Mouse (Mus musculus) urinary bladder, adult 2 months (tissue): ENCODE measurements around the gene Trip12. TPM values are rescaled to one million over a fixed set of nuclear protein-coding genes. Genes with fewer than 3 reads are reported as not detected.

Experiments used
- DNase-seq: peaks from one replicate; pipeline ENCODE4 v3.0.0; 2022; ENCODE audit warnings: low spot score
- polyA plus RNA-seq: library from polyadenylated mRNA; depleted of rRNA; stranded (reverse); fragments of >200 nt; gene quantifications from 2 replicates; pipeline ENCODE4 v1.2.3, GENCODE M21; 2012

Gene Trip12
- polyA plus RNA-seq, 1 experiment = 90.2 TPM

DNA sequence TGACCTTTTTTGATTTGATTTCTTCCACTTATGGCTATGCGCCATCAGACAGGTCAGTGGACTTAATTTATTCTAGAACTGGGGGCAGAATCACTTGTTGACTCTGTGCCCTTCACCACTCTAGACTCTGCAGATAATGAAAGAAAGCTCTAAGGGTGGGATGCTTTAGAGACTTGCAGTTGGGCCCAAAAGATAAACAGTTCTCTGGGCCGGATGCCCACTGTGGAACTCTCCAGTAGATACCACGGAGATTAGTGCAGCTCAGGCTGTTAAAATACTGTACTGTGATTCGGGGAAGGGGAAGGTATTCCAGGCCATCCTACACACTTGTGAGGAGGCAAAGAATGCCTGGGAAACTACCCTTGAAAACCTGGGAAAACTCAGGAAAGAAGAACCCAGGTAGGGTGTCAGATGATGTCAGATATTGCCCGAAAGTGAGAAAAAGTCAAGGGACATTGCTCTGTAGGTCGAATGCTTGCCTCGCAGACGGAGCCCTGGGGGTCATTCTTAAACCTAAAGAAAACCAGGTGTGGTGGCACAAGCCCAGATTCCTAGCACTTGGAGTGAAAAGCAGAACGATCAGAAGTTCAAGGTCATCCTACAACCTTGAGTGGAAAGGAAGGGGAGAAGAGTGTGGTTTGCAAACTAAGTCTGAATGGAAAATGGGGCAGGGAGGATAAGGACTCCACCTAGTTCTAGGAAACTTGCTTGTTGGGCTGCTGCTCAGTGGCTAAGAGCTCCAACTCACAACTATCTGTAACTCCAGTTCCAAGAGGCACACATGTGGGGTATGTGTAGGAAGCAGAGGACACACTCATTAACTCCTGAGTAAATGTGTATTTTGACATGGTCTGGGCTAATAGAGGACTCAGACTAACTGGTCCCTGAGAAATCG lies 20.3 kb upstream of the Trip12 start:
- DNase-seq = no peak

DNA sequence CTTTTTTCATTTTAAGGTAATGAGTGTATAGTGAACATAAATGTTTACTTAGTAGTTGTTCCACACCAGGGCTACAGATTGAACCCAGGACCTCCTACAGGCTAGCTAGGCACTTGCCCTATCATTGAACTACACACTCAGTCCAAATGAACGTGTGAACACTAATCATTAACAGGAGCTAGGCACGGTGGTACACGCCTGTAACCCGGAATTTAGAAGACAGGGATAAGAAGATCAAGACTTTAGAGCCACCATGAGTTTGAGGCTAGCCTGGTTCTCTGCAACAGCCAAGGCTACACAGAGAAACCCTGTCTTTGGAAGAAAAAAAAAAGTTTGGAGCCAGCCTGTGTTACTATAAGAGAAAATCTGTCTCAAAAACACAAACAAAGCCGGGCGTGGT lies 19.3 kb upstream of the Trip12 start:
- DNase-seq = no peak

DNA sequence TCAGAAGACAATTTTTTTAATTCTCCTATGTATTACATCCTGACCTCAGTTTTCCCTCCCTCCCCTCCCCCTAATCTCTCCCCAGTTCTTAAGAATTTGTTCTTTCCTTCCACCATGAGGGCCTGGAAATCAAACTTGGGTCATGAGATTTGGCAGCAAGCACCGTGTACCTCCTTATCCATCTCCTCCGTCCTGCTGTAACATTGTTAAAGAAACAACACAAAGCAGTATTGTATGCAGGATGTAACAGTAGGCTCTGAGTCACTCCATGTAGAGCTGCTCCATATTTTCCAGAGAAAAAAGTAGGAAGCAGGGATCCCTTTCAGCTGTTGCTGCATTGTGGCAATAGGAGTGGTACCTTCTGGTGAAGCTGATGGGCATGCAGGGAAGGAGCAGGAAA lies 15.4 kb upstream of the Trip12 start:
- DNase-seq = no peak

DNA sequence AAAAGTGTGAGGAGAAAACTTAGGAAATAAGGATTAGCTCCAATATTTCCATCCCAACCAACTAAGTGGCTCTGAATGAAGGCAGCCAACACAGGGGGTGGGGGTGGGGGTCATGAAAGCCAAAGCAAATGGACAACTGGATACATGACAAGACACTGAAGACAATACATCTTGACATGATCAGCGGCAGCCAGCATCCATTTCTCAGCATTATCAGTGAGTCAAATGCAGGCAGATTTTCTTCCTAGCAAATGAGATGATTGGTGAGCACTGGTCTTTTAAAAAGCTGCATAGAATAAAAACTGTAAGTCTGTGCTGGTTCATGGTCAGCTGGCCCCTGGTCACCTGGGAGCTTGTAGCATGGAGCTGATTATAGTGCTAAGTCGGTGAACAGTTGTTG lies 14.7 kb upstream of the Trip12 start:
- DNase-seq = no peak

DNA sequence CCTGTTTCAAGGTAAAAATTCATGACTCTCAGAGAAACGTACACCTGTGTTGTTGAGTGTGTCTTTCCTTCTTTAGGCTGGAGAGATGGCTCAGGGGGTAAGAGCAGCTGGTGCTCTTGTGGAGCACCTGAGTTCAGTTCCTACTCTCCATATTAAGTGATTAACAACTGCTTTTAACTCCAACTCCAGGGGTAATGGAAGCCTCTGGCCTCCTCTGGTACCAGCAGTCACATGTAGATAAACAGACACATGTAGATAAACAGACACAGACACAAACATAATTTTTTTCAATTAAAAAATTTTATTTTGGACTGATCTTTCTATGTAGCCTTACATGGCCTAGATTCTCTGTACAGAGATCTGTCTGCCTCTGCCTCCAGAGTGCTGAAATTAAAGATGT lies 13.4 kb upstream of the Trip12 start:
- no peak for DNase-seq

DNA sequence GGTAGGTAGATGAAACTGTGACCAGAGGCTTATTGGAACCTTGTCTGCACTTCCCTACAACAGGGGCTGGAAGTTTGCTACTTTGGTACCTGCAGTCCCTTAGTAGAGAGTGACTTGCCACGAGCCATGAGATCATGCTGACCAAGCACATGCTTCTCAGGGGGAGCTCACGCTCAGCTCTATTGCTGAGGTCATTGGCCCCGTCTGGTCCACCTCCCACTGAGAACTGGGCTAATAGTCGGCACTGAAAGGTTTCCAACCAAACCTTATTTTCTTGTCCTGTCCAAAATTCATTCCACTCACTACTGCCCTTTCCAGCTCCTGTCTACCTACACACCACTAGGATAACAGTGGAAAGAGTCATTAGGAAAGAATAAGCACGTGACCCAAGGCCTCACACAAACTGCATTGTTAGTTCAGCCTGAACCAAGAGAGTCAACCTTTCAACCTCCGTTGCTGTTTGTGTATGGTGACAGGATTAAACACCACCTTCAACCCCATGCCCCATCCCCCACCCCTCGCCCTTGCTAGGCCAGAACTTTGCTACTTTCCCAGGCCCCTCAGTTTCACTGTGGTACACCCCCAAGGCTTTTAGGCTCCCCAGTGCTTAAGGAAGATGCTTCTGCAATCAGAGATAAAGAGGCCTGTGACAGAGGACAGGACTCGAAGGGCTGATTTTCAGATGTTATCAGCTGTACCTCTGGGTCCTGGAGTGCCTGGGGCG lies 11.4 kb upstream of the Trip12 start:
- no peak for DNase-seq

DNA sequence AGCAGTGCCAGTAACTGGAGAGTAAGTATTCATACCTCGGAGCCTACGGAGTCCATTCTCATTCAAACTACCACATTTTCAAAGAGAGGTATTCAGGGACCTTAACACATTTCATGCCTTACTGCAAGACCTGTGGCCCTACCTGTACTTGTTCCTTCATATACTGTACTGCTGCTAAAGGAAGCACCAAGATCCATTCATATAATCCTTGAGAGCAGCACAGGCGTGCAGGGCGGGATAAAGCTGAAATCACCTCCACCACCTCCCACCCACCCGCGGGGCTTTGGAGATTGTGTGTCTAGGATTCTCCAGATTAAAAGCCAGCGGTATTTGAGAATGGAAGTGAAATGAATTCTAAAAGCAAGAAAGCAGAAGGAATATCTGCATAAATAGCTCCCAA lies 10.2 kb upstream of the Trip12 start:
- DNase-seq = no peak

DNA sequence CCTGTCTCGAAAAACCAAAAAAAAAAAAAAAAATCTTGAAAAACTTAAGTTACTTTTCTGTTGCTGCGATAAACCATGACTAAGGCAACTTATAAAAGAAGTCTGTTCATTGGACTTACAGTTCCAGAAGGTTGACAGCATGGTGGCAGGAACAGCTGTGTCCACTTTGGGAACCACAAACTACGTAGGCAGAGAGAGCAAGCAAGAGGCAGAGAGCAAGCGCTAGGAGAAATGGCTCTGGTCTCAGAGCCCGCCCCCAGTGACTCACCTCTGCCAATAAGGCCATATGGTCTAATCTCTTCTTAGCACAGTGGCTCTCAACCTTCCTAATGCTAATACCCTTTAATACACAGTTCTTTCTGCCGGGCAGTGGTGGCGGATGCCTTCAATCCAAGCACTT lies 9.5 kb upstream of the Trip12 start:
- DNase-seq = no peak

DNA sequence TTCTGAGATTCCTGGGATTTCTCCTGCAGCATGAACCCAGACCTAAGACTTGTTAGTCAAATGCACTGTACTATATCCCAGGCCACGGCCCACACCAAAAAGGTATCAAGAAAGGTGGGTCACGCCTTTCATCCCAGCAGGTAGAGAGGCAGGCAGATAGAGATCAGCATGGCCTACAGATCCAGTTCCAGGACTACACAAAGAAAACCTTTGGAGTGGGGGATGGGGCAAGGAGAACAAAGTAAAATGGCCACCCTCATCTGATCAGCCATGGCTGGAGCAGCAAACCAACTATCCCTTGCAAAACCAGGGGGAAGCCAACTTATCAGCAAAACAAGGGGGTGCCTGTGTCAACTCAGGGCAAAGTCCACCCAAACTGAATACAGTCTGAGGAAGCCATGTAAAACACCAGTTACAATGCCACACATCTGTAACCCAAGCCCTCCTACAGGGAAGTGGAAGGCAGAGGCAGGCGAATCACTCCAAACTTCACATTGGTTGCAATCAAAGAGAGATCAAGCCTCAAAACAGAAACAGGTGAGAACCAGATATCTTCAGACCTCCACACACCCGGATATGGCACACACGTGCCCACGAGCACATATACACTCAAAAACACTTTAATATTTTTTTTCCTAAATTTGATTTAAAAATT lies 8.6 kb upstream of the Trip12 start:
- DNase-seq = no peak

DNA sequence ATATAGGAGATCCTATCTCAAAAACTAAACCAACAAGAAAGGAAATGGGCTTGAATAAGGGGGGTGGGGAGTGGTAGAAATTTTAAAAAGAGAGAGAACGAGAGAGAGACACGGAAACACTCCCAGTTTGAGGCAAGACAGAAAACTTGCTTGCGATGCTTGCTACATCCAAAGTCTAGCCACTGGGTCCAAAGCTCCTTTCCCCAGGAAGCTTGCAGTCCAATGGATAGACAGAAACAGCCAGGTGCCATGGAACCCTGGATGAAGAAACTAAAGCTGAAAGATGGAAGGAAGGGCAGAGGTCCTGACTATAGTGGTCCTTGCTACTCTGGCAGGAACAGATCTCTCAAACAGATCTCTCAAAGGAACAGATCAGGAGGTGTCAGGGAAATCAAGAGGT lies 8.0 kb upstream of the Trip12 start:
- DNase-seq = no peak

DNA sequence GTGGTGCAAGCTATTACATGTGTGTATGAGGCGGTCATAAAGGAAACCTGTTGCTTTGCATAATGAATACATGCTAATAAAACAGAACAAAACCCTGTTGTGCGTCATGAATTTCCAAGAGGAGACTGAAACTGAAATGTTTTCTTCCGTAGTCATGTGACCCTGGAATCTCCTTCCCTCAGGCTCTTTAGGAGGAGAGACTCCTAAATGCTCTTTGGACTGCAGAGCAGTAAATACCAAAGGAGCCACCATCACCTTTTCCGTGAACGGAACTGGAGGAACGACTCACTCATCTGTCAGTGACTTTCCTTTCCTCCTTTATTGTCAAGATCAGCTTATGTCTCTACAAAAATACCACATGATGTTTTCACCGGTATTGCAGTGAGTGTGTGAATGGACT lies 7.4 kb upstream of the Trip12 start:
- DNase-seq = no peak

DNA sequence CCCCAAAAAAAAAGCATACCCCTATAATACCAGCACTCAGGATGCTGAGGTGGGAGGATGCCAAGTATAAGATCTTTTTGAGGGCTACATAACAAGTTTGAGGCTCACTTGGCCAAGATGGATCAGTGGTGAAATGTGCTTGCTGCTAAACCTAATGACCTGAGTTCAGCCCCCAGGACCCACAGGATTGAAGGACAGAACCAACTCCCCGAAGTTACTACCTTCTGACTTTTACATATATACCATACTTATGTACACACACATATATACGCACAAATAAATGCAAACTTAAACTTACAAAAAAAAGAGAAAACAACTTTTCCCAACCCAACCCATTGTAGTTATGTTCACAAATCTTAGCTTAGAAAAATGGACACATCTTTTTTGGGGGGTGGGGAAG lies 3.0 kb upstream of the Trip12 start:
- DNase-seq = no peak

DNA sequence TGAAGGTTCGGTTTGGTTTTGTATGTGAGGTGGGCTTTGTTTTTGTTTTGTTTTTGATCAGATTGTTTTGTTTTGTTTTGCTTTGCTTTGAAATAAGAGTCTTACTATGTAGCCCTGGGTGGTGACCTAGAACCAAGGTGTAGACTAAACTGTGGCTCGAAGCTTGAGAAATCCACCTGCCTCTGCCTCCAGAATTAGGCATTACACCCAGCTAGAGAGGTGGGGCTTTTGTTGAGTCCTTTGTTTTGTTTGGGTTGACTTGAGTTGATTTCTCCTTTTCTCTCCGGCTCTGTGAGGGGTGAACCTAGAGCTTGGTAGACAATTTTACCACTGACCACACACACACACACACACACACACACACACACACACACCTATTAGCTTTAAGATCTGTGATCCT lies 745 bp upstream of the Trip12 start:
- DNase-seq = no peak

DNA sequence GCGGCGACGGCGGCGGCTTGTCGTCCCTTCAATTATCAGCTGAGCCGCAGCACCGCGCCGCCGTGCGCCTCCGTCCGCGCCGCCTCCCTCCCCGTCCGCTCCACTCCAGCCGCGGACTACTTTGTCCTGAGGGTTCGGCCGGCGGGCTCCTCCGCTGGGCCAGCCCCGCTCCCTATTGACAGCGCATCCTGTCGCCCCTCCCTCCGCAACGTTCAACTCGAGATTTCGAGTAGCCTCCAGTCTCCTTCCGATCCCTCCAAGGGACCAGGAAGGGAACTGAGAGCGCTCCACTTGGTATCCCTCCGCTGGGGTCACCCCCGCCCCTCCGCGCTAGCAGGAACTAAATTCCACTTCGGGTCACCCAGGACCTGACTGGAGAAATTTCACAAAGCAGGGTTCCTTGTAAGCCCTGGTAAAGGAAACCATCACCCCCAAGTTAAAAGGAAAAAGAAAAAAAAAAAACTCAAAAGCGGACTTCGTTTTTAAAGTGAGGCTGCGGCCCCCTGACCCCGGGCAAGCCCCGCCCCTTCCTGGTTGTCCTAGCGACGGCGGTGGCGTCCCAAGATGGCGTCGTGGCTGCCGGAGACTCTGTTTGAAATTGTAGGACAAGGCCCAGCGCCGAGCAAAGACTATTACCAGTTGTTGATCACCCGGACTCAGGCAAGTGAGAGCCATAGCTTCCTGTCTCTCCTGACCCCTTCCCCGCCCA lies 853 bp downstream of the Trip12 start, which contains the start of gene Fbxo36:
Gene Fbxo36 (plus strand): TSS at position 533 of the 709 bp plus-strand sequence.
- DNase-seq = peak; percentile 93

DNA sequence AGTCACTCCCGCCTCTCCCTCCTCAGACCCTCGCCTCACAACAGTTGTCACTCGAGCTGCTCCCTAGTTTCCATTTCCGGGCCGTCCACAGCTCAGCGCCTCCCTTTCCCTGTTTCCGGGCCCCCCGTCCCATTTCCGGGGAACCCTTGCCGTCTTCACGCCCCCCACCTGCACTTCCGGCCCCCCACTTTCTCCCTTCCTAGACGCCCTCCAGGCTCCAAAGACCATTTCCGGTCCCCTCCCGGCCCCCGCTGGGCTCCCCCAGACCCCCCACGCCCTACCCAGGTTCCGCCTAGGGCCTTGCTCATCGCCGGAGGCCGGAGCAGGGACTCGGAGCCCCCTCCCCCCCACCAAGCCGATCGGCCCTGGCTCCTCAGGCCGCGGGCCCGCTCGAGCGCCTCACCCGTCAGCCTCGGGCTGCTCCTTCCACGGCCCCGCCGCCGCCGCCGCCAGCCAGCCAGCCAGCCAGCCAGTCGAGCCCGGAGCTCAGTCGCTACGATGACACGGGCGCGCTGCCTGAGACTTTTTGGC lies 1.6 kb downstream of the Trip12 start:
- DNase-seq = peak; percentile 44

DNA sequence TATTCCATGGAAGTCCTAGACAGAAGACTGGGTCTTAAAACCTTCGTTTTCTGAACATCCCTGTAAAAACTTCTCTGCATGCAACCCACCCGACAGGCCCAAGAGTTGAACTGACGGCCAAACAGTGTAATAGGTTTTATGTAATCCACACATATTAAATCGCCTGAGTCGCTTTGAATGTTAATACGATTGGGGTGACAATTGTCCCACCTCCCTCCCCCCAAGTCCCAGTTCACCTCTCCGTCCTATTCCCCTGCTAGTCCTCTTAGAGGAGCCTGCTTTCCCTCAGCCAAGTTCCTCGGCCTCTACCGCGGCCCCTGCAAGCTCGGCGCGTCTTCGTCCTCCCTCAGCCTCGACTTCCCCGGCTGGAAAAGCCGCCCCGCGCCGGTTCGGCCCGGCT lies 2.2 kb downstream of the Trip12 start:
- no peak for DNase-seq

DNA sequence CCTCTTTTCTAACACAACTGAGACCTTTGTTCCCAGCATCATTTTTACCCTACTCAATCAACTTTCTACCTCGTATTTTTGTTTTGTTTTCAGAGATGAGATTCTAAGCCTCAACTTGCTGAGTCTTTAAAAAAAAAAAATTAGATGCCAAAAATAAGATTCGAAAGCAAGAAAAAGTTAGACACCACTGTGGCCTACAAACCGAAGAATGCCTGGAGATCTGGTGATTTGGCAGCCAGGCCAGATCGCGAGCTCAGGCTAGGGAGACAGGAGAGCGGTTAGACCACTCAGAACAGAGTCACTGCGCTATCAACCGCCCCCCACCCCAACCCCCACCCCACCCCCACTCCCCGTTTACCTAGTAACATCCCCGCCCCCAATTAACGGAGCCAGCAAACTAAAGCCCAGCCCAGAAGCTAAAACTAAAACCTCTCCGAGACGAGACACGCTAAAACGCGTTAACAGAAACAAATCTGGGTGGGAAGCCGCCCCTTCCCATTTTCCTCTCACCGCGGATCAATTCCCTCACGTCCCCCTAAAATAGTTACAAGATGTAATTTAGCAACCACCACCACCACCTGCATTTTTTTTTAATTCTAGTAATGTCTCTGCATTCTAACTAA lies 2.7 kb downstream of the Trip12 start:
- DNase-seq = no peak

DNA sequence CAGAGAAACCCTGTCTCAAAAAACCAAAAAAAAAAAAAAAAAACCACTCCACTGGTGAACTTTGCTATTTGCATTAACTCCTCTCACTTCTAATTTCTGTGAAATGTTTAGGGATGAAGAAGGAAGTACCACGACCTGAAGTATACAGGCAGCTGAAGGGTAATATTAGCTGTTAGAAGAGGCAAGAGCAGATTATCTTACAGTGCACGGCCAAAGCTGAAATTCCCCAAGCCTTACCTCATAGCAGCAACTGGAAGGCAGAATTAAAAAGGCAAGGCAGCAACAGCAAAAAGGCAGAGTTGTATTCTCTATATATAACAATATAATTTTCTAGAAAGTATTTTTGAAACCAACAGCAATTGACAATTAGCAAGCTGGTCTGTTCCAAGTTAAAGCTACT lies 15.2 kb downstream of the Trip12 start:
- DNase-seq = no peak

DNA sequence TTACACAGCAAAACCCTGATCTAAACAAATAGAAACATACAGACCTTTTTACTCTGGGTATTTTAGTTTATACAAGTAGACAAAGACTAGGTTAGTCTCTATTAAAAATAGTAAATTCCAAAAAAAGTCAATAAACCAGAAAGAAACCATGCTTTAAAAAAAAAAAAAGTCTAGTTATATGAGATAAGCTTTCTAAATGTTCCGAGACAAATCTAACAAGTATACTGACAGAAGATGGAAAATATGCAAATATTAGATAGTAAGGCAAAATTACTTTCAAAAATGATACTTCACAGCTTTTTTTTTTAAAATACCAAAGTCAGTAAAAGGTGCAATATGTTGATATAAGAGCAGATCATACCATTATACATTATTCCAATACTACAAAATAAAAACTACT lies 22.7 kb downstream of the Trip12 start:
- no peak for DNase-seq

DNA sequence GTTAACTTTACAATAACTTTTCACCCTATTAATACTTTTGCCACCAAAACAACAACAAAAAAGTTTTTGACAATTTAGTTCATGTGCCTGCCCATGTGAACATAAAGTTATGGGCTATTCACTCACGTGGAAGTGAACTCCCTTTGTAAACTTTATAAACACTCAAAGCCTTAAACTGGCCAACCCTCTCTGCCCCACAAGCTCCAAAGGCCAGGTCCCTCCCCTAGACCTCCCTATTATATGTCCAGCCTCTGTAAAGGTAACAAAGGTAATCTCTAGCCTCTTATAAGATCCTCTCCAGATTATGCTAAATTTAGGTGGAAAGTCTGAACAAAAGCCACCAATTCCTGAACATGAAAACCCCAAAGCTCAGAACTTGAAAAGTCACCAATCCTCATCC lies 36.5 kb downstream of the Trip12 start:
- no peak for DNase-seq

DNA sequence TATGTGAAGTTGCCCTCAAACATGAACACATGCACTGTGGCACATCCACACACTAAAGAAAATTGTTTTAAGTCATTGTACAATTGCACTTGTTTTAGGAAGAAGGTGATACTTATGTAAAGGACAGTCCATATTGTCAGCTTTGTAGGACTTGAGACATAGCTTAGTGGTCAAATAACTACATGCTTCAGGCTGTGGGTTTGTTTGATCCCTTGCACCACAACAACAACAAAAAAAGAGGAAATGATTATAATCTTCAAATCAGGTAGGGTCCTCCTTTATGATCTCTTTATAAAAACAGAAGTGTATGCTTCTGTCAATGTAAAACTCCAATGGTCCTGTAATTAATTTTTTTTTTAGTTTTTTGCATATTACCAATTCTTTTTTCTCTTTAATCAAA lies 41.1 kb downstream of the Trip12 start:
- DNase-seq = no peak
